Mouse (Mus musculus) embryonic facial prominence, embryonic 14.5 days (tissue): Measurements from ENCODE around the gene Ces4a. TPM values are rescaled to one million over a fixed set of nuclear protein-coding genes. Genes with fewer than 3 reads are reported as not detected.

ENCODE experiments used
- ATAC-seq: fragments of 200-750 bp; cut with Nextera tagmentation; 2 replicates; pipeline ENCODE4 v1.8.0; 2017; ENCODE audit warnings: low read depth, moderate number of reproducible peaks, moderate TSS enrichment
- DNase-seq: peaks from one replicate; pipeline ENCODE4 v3.0.0-alpha.2; 2015; ENCODE audit warnings: low spot score
- H3K27ac ChIP-seq: fragments of 300-500 bp; sonication (generic); replicated peaks from 2 replicates; pipeline ENCODE4 v1.5.1; 2014; ENCODE audit warnings: low read depth, mild to moderate bottlenecking, low read length, moderate library complexity
- H3K27me3 ChIP-seq: fragments of 300-500 bp; sonication (generic); replicated peaks from 2 replicates; pipeline ENCODE4 v1.6.1; 2014; ENCODE audit warnings: low read length; ENCODE audit not compliant: control insufficient read depth, insufficient read depth
- H3K36me3 ChIP-seq: fragments of 300-500 bp; sonication (generic); 2 replicates; pipeline ENCODE4 v1.6.1; 2014; ENCODE audit warnings: low read length, mixed read lengths; ENCODE audit not compliant: control insufficient read depth, insufficient read depth
- H3K4me1 ChIP-seq: fragments of 300-500 bp; sonication (generic); 2 replicates; pipeline ENCODE4 v1.6.1; 2014; ENCODE audit warnings: antibody characterized with exemption, low read length; ENCODE audit not compliant: control insufficient read depth, insufficient read depth
- H3K4me2 ChIP-seq: fragments of 300-500 bp; sonication (generic); 2 replicates; pipeline ENCODE4 v1.6.1; 2014; ENCODE audit warnings: low read depth, mild to moderate bottlenecking, low read length, moderate library complexity, mixed read lengths
- H3K4me3 ChIP-seq: fragments of 300-500 bp; sonication (generic); 2 replicates; pipeline ENCODE4 v1.5.1; 2014; ENCODE audit warnings: low read depth, mild to moderate bottlenecking, low read length
- H3K9ac ChIP-seq: fragments of 300-500 bp; sonication (generic); 2 replicates; pipeline ENCODE4 v1.6.1; 2014; ENCODE audit warnings: low read depth, mild to moderate bottlenecking, low read length, moderate library complexity, mixed read lengths
- H3K9me3 ChIP-seq: fragments of 300-500 bp; sonication (generic); 2 replicates; pipeline ENCODE4 v1.6.1; 2016; ENCODE audit warnings: low read length; ENCODE audit not compliant: control insufficient read depth
- WGBS: fragments of 180-500 bp; shearing (Covaris S2); extraction: QIAGEN DNeasy Blood & Tissue Kit; methylation state at CpG from one replicate; pipeline ENCODE4 v1.1.7; 2014; 5-methylcytosine and 5-hydroxymethylcytosine counted together
- polyA plus RNA-seq: library from polyadenylated mRNA; unstranded; fragments of >200 nt; fragmentation: Nextera tagmentation; extraction: Ambion mirVana; gene quantifications from 2 replicates; pipeline ENCODE4 v1.2.1, GENCODE M21; 2014

The Ces4a gene
- polyA plus RNA-seq, 1 experiment from 2014 or later, result not detected

GRCm38 (mm10) chr8:105138423-105138822 lies 6.8 kb downstream of the Ces4a start:
- H3K4me2 ChIP-seq, result no peak overlapping the region
- ATAC-seq (no peak), DNase-seq (peak; percentile 22)
- H3K36me3 ChIP-seq, result no peaks in the 10 kb centered on the region
- H3K4me3 ChIP-seq, result no peak overlapping the region
- no peaks in the 10 kb centered on the region for H3K27me3 ChIP-seq
- H3K9me3 ChIP-seq, result no peaks in the 10 kb centered on the region
- no peaks in the 10 kb centered on the region for H3K4me1 ChIP-seq
- no peak overlapping the region for H3K9ac ChIP-seq
- 25% methylated on average over 4 of the region's 4 CpGs for WGBS
- no peak overlapping the region for H3K27ac ChIP-seq

DNA sequence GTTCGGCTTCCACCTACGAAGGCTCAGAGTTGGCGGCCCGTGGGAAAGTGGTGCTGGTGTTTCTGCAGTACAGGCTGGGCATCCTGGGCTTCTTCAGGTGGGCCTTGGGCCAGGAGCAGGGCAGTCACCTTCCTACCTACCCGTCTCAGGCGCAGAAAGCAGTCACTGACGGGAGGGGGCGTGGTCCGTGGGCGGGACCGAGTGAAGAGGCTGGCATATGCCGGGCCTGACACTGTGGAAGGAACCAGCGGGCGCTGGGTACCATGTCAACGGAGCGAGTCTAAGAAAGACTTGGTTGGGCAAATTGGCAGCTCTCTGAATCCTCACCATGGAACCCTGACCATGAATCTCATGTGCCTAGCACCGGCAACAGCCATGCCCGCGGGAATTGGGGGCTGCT lies 10.8 kb downstream of the Ces4a start:
- WGBS, result 35% methylated on average over 19 of the region's 19 CpGs
- ATAC-seq (no peak), DNase-seq (no peak)
- no peak overlapping the region for H3K27ac ChIP-seq
- H3K4me1 ChIP-seq, result no peaks in the 10 kb centered on the region
- no peaks in the 10 kb centered on the region for H3K27me3 ChIP-seq
- H3K4me3 ChIP-seq, result no peak overlapping the region
- no peaks in the 10 kb centered on the region for H3K36me3 ChIP-seq
- no peaks in the 10 kb centered on the region for H3K9me3 ChIP-seq
- H3K4me2 ChIP-seq, result peak overlapping the region; percentile 29; the same call in 1 of the 2 replicates
- H3K9ac ChIP-seq, result no peak overlapping the region

DNA sequence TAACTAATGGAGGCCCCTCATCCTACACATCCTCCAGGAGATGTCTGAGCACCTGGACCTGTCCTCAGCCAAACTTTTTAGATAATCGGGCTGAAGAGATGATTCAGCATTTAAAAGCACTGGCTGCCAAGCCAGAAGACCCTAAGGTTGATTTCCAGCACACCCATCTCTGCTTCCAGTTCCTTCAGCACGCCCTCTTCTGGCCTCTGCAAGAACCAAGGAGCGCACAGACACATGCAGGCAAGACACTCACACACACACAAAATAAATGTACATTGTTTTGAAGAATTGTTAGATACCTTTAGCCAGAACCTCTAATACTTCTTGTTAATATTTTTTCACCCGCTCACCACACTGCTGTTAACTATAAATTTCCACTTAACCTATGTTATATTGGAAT lies 20.1 kb downstream of the Ces4a start:
- H3K36me3 ChIP-seq, result no peaks in the 10 kb centered on the region
- no peak overlapping the region for H3K4me2 ChIP-seq
- DNase-seq (no peak), ATAC-seq (no peak)
- no peak overlapping the region for H3K27ac ChIP-seq
- 67% methylated on average over 4 of the region's 4 CpGs for WGBS
- no peak overlapping the region for H3K9ac ChIP-seq
- no peak overlapping the region for H3K4me3 ChIP-seq
- no peaks in the 10 kb centered on the region for H3K9me3 ChIP-seq
- peaks cover 10% of the 10 kb centered on the region; the same call in 1 of the 2 replicates for H3K4me1 ChIP-seq
- H3K27me3 ChIP-seq, result no peaks in the 10 kb centered on the region; the same call in 1 of the 2 replicates

DNA sequence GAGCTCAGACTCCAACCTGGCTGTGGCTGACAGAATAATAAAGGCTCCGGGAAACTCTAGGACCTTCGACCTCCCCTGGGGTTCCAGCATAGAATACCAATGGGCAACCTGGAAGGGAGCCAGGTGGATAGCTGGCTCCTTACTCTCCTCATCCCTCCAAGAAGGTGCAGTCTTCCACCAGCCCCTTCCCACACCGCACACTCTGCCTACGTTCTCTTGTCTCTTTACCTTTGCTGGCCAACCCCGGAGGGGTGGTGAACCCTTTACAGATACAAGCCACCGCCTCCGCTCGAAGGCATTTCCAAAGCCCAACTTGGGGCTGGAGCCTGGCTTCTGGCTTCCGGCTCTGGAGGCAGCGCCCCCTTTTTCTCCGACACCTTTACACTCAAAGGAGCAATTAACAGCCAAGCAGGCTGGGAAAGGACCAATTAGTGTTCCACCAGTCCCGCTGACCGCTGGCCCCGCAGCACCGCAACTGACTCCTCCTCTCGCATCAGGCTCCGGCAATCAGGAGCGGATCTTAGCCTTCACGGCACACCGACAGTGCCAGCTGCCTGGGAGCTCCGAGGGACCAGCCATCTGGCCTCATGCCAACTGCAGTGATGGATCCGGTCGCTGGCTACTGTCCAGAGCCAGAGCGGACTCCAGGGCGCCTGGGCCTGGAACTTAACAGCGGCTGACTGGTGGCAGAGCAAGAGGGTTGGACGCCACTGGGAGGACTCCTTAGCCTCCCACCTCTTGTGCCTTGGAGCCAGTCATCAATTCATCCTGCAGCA lies 21.2 kb downstream of the Ces4a start:
- Histone ChIP-seq H3K4me3 (peak overlapping the region; percentile 32), H3K4me2 (peak overlapping the region; percentile 63), H3K9ac (peak overlapping the region; percentile 53), H3K4me1 (peaks cover 10% of the 10 kb centered on the region; the same call in 1 of the 2 replicates), H3K9me3 (no peaks in the 10 kb centered on the region), H3K27me3 (no peaks in the 10 kb centered on the region; the same call in 1 of the 2 replicates), H3K27ac (peak overlapping the region; percentile 4; the same call in 1 of the 2 replicates), H3K36me3 (no peaks in the 10 kb centered on the region)
- ATAC-seq (peak; percentile 88), DNase-seq (peak; percentile 88)
- WGBS, result 3% methylated on average over 26 of the region's 27 CpGs

DNA sequence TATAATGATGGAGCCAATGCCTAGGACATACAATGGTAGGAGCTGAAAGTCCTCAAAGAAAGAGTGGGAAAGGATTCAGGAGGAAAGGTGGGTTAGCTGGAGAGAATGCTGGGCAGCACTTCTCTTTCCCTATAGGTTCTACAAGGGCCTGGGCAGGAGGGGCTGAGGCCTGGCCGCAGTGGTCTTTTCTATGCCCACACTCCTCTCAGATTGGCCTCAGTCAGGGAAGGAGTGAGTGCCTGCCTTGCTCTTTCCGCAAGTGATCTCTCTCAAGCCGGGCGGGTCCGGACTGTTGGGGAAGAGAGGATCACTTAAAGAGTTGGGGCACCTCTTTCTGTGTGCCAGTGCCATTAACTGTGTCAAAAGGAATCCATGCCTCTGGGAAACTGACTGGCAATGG lies 22.7 kb downstream of the Ces4a start:
- Histone ChIP-seq H3K27ac (no peak overlapping the region), H3K4me2 (no peak overlapping the region), H3K36me3 (no peaks in the 10 kb centered on the region), H3K9ac (no peak overlapping the region), H3K4me1 (peaks cover 10% of the 10 kb centered on the region; the same call in 1 of the 2 replicates), H3K27me3 (no peaks in the 10 kb centered on the region; the same call in 1 of the 2 replicates), H3K9me3 (no peaks in the 10 kb centered on the region), H3K4me3 (no peak overlapping the region)
- ATAC-seq (no peak), DNase-seq (no peak)
- 87% methylated on average over 5 of the region's 5 CpGs for WGBS

- no peak overlapping the region for H3K9ac ChIP-seq
- DNase-seq, result no peak
- ATAC-seq, result no peak
- H3K4me1 ChIP-seq, result peaks cover 10% of the 10 kb centered on the region; the same call in 1 of the 2 replicates
- H3K4me3 ChIP-seq, result no peak overlapping the region
- no peaks in the 10 kb centered on the region; the same call in 1 of the 2 replicates for H3K27me3 ChIP-seq
- no peaks in the 10 kb centered on the region for H3K36me3 ChIP-seq
- H3K9me3 ChIP-seq, result no peaks in the 10 kb centered on the region
- WGBS, result 75% methylated on average over 6 of the region's 6 CpGs
- H3K27ac ChIP-seq, result no peak overlapping the region
- H3K4me2 ChIP-seq, result no peak overlapping the region
Measured at GRCm38 (mm10) chr8:105155091-105155745, 23.6 kb downstream of the Ces4a start.

DNA sequence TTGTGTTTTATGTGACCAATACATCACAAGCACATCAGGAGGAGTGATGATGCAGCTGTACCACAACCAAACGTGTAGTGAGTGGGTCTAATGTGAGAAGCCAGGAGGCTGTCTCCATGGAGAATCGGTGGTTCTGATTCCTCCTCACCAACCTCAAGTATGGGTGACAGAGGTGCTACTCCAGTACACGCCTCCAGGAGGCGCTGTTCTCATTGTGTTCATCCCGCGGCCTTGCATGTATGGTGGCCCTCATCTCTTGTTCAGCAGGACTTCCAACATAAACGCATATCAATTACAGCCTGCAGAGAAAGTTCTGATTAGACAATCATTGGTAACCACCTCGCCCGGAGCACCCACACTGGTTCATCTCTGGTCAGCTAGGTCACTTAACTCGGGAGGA lies 26.0 kb downstream of the Ces4a start:
- no peak for ATAC-seq
- no peak for DNase-seq
- Histone ChIP-seq H3K4me3 (no peak overlapping the region), H3K36me3 (no peaks in the 10 kb centered on the region), H3K4me2 (no peak overlapping the region), H3K9me3 (no peaks in the 10 kb centered on the region), H3K4me1 (peaks cover 18% of the 10 kb centered on the region), H3K27me3 (no peaks in the 10 kb centered on the region), H3K27ac (no peak overlapping the region), H3K9ac (no peak overlapping the region)
- 58% methylated on average over 10 of the region's 10 CpGs for WGBS

GRCm38 (mm10) chr8:105158084-105158483 lies 26.5 kb downstream of the Ces4a start:
- H3K27ac ChIP-seq, result no peak overlapping the region
- 73% methylated on average over 3 of the region's 3 CpGs for WGBS

More at GRCm38 (mm10) chr8:105158084-105158483, 26.5 kb downstream of the Ces4a start:
- ATAC-seq (no peak), DNase-seq (no peak)
- Histone ChIP-seq H3K4me1 (peaks cover 15% of the 10 kb centered on the region), H3K9me3 (no peaks in the 10 kb centered on the region), H3K4me3 (no peak overlapping the region), H3K36me3 (no peaks in the 10 kb centered on the region), H3K4me2 (no peak overlapping the region), H3K27me3 (no peaks in the 10 kb centered on the region), H3K9ac (no peak overlapping the region)
